Mouse (Mus musculus) liver, adult 2 months (tissue): Measurements from ENCODE around the gene Sh2b1. TPM values are rescaled to one million over a fixed set of nuclear protein-coding genes. Genes with fewer than 3 reads are reported as not detected.

ENCODE experiments used
- DNase-seq: peaks from one replicate; pipeline ENCODE4 v3.0.0-alpha.2; 2011; ENCODE audit warnings: low read depth, low spot score; ENCODE audit errors: extremely low read depth
- H3K27ac ChIP-seq: fragments of 200-500 bp; replicated peaks from 2 replicates; pipeline ENCODE4 v1.5.1; 2012; ENCODE audit warnings: low read depth, mild to moderate bottlenecking, control low read depth, inconsistent platforms, low read length; ENCODE audit not compliant: insufficient read depth
- H3K27me3 ChIP-seq: fragments of 200-500 bp; 2 replicates; pipeline ENCODE4 v1.6.1; 2012; ENCODE audit warnings: mild to moderate bottlenecking, moderate library complexity, low read length, inconsistent platforms; ENCODE audit not compliant: control insufficient read depth, insufficient read depth
- H3K36me3 ChIP-seq: fragments of 200-500 bp; 2 replicates; pipeline ENCODE4 v1.6.1; 2012; ENCODE audit warnings: low read length, inconsistent platforms; ENCODE audit not compliant: control insufficient read depth, insufficient read depth
- H3K4me1 ChIP-seq: fragments of 200-500 bp; 2 replicates; pipeline ENCODE4 v1.6.1; 2011; ENCODE audit warnings: low read length; ENCODE audit not compliant: control insufficient read depth, insufficient read depth
- H3K4me3 ChIP-seq: fragments of 200-500 bp; 2 replicates; pipeline ENCODE4 v1.5.1; 2011; ENCODE audit warnings: low read depth, mild to moderate bottlenecking, control low read depth, low read length, moderate library complexity; ENCODE audit not compliant: insufficient read depth
- H3K79me2 ChIP-seq: fragments of 200-500 bp; 2 replicates; pipeline ENCODE4 v1.6.1; 2012; ENCODE audit warnings: inconsistent platforms, mild to moderate bottlenecking, low read length, moderate library complexity; ENCODE audit not compliant: control insufficient read depth, insufficient read depth
- H3K9ac ChIP-seq: fragments of 200-500 bp; 2 replicates; pipeline ENCODE4 v1.6.1; 2012; ENCODE audit warnings: low read depth, mild to moderate bottlenecking, control low read depth, inconsistent platforms, low read length
- CTCF ChIP-seq: fragments of 200-500 bp; IDR thresholded peaks from 2 replicates; pipeline ENCODE4 v1.5.1; 2011; ENCODE audit warnings: low read depth, low read length, control low read depth
- POLR2A ChIP-seq: fragments of 200-500 bp; IDR thresholded peaks from 2 replicates; pipeline ENCODE4 v1.6.1; 2011; ENCODE audit warnings: low read length, control low read depth; ENCODE audit not compliant: insufficient read depth; ENCODE audit errors: extremely low read depth
- WGBS: fragments of 180-500 bp; shearing (Covaris S2); methylation state at CpG from one replicate; pipeline ENCODE4 v1.1.7; 2018; 5-methylcytosine and 5-hydroxymethylcytosine counted together
- polyA plus RNA-seq: library from polyadenylated mRNA; depleted of rRNA; stranded (reverse); fragments of >200 nt; gene quantifications from 2 replicates; pipeline ENCODE4 v1.2.3, GENCODE M21; 2012
- total RNA-seq: library from RNA; depleted of rRNA; stranded (reverse); fragments of >200 nt; gene quantifications from 2 replicates; pipeline ENCODE4 v1.2.3, GENCODE M21; 2014

Gene Sh2b1
- total and polyA plus RNA-seq, 2 experiments, result 4.6 to 43.1 TPM

- DNase-seq, result no peak
- peaks cover 2% of the 10 kb centered on the region; the same call in 1 of the 2 replicates for H3K79me2 ChIP-seq
- peaks cover 6% of the 10 kb centered on the region; the same call in 1 of the 2 replicates for H3K36me3 ChIP-seq
- no peaks in the 10 kb centered on the region for H3K27me3 ChIP-seq
- WGBS, result 91% methylated on average over 16 of the region's 16 CpGs
- H3K27ac ChIP-seq, result no peak overlapping the region
- H3K9ac ChIP-seq, result no peak overlapping the region
- H3K4me1 ChIP-seq, result peaks cover 4% of the 10 kb centered on the region; the same call in 1 of the 2 replicates
- no peak for TF ChIP-seq POLR2A
- TF ChIP-seq CTCF, result no peak
- no peak overlapping the region for H3K4me3 ChIP-seq
These were observed 2.5 kb downstream of the Sh2b1 start for GRCm38 (mm10) chr7:126472713-126473112.

GRCm38 (mm10) chr7:126472306-126472705, 2.9 kb downstream of the Sh2b1 start:
- no peak for DNase-seq
- Histone ChIP-seq H3K27ac (no peak overlapping the region), H3K36me3 (peaks cover 6% of the 10 kb centered on the region; the same call in 1 of the 2 replicates), H3K4me1 (peaks cover 4% of the 10 kb centered on the region; the same call in 1 of the 2 replicates), H3K4me3 (no peak overlapping the region), H3K9ac (no peak overlapping the region), H3K79me2 (peaks cover 2% of the 10 kb centered on the region; the same call in 1 of the 2 replicates), H3K27me3 (no peaks in the 10 kb centered on the region)
- TF ChIP-seq POLR2A, result no peak
- no peak for TF ChIP-seq CTCF
- WGBS, result 87% methylated on average over 13 of the region's 13 CpGs

- no peak overlapping the region for H3K9ac ChIP-seq
- WGBS, result 87% methylated on average over 4 of the region's 4 CpGs
- H3K4me1 ChIP-seq, result peaks cover 4% of the 10 kb centered on the region; the same call in 1 of the 2 replicates
- H3K27ac ChIP-seq, result no peak overlapping the region
- no peak overlapping the region for H3K4me3 ChIP-seq
- peaks cover 6% of the 10 kb centered on the region; the same call in 1 of the 2 replicates for H3K36me3 ChIP-seq
- peaks cover 2% of the 10 kb centered on the region; the same call in 1 of the 2 replicates for H3K79me2 ChIP-seq
- TF ChIP-seq POLR2A (no peak), CTCF (no peak)
- DNase-seq, result no peak
- no peaks in the 10 kb centered on the region for H3K27me3 ChIP-seq
These were observed 3.4 kb downstream of the Sh2b1 start for GRCm38 (mm10) chr7:126471853-126472252.

- peaks cover 4% of the 10 kb centered on the region; the same call in 1 of the 2 replicates for H3K4me1 ChIP-seq
- H3K27me3 ChIP-seq, result no peaks in the 10 kb centered on the region
- H3K9ac ChIP-seq, result no peak overlapping the region
- no peak for TF ChIP-seq CTCF
- no peak for TF ChIP-seq POLR2A
- peaks cover 6% of the 10 kb centered on the region; the same call in 1 of the 2 replicates for H3K36me3 ChIP-seq
- no peak overlapping the region for H3K4me3 ChIP-seq
- no peak for DNase-seq
- H3K27ac ChIP-seq, result no peak overlapping the region
- peaks cover 2% of the 10 kb centered on the region; the same call in 1 of the 2 replicates for H3K79me2 ChIP-seq
- WGBS, result 94% methylated on average over 5 of the region's 5 CpGs
These were observed 3.9 kb downstream of the Sh2b1 start for GRCm38 (mm10) chr7:126471361-126471760.

GRCm38 (mm10) chr7:126470077-126470476, 5.1 kb downstream of the Sh2b1 start:
- Histone ChIP-seq H3K27ac (no peak overlapping the region), H3K9ac (no peak overlapping the region), H3K36me3 (peaks cover 6% of the 10 kb centered on the region; the same call in 1 of the 2 replicates), H3K27me3 (no peaks in the 10 kb centered on the region), H3K79me2 (peaks cover 2% of the 10 kb centered on the region; the same call in 1 of the 2 replicates), H3K4me3 (no peak overlapping the region), H3K4me1 (peaks cover 2% of the 10 kb centered on the region; the same call in 1 of the 2 replicates)
- WGBS, result 79% methylated on average over 6 of the region's 6 CpGs
- TF ChIP-seq POLR2A (no peak), CTCF (no peak)
- no peak for DNase-seq
